Mouse (Mus musculus) lung, postnatal 10 days (tissue): ENCODE results near the gene Wdr83os.
"Not testable (repeated sequence)": the region's sequence is repeated elsewhere in the genome, so short reads cannot be mapped to it uniquely, and the experiment has no call there.

Experiments
- DNase-seq: peaks from one replicate; pipeline ENCODE4 v3.0.0; 2021

Gene Wdr83os

GRCm38 (mm10) chr8:85073041-85073612 lies 7.4 kb upstream of the Wdr83os start:
- DNase-seq = no peak

GRCm38 (mm10) chr8:85074167-85074566 lies 6.4 kb upstream of the Wdr83os start:
- no peak for DNase-seq

GRCm38 (mm10) chr8:85074617-85075016 lies 5.9 kb upstream of the Wdr83os start:
- DNase-seq = no peak

GRCm38 (mm10) chr8:85076001-85076400 lies 4.5 kb upstream of the Wdr83os start:
- DNase-seq = peak; percentile 71

- DNase-seq = peak; percentile 90
Measured at GRCm38 (mm10) chr8:85076993-85077392, 3.5 kb upstream of the Wdr83os start.

- no peak for DNase-seq
Measured at GRCm38 (mm10) chr8:85080214-85080531, 367 bp upstream of the Wdr83os start.

- DNase-seq = peak; percentile 69
Measured at GRCm38 (mm10) chr8:85081216-85081555, 646 bp downstream of the Wdr83os start, which contains the start of gene Wdr83. Gene Wdr83 (minus strand): TSS chr8:85081306.

GRCm38 (mm10) chr8:85082169-85082568 lies 1.6 kb downstream of the Wdr83os start:
- DNase-seq = not testable (repeated sequence)

GRCm38 (mm10) chr8:85083108-85083813 lies 2.7 kb downstream of the Wdr83os start, which contains the start of gene Man2b1:
Gene Man2b1 (plus strand): TSS chr8:85083270.
- DNase-seq = peak; percentile 97

- DNase-seq = no peak
Measured at GRCm38 (mm10) chr8:85084633-85085032, 4.1 kb downstream of the Wdr83os start.

- no peak for DNase-seq
Measured at GRCm38 (mm10) chr8:85086238-85086637, 5.7 kb downstream of the Wdr83os start.

- DNase-seq = no peak
Measured at GRCm38 (mm10) chr8:85088771-85089170, 8.2 kb downstream of the Wdr83os start.

- no peak for DNase-seq
Measured at GRCm38 (mm10) chr8:85090856-85091255, 10.3 kb downstream of the Wdr83os start.

GRCm38 (mm10) chr8:85091526-85092090 lies 11.1 kb downstream of the Wdr83os start:
- peak; percentile 38 for DNase-seq

- DNase-seq = no peak
Measured at GRCm38 (mm10) chr8:85095051-85095450, 14.5 kb downstream of the Wdr83os start.

- DNase-seq = no peak
Measured at GRCm38 (mm10) chr8:85095566-85095965, 15.0 kb downstream of the Wdr83os start.

- no peak for DNase-seq
Measured at GRCm38 (mm10) chr8:85096196-85096595, 15.7 kb downstream of the Wdr83os start.

GRCm38 (mm10) chr8:85096850-85097249 lies 16.3 kb downstream of the Wdr83os start:
- no peak for DNase-seq

GRCm38 (mm10) chr8:85100076-85100665 lies 19.6 kb downstream of the Wdr83os start:
- no peak for DNase-seq

GRCm38 (mm10) chr8:85113241-85113640 lies 32.7 kb downstream of the Wdr83os start:
- DNase-seq = no peak

- DNase-seq = no peak
Measured at GRCm38 (mm10) chr8:85115501-85115900, 35.0 kb downstream of the Wdr83os start.

- DNase-seq = no peak
Measured at GRCm38 (mm10) chr8:85116984-85117383, 36.4 kb downstream of the Wdr83os start.

GRCm38 (mm10) chr8:85119052-85119981 lies 38.8 kb downstream of the Wdr83os start:
- peak; percentile 88 for DNase-seq
